Mouse (Mus musculus) testis, adult 2 months (tissue): Measurements from ENCODE around the gene 6030468B19Rik.

ENCODE experiments used
- CTCF ChIP-seq: fragments of 200-500 bp; IDR thresholded peaks from 2 replicates; pipeline ENCODE4 v1.5.1; 2012; ENCODE audit warnings: low read depth, mild to moderate bottlenecking, inconsistent platforms, low read length, moderate library complexity; ENCODE audit not compliant: control insufficient read depth, insufficient read depth, insufficient replicate concordance
- POLR2A ChIP-seq: fragments of 200-500 bp; IDR thresholded peaks from 2 replicates; pipeline ENCODE4 v1.6.1; 2012; ENCODE audit warnings: low read depth, mild to moderate bottlenecking, inconsistent platforms, low read length, moderate library complexity; ENCODE audit not compliant: control insufficient read depth

DNA sequence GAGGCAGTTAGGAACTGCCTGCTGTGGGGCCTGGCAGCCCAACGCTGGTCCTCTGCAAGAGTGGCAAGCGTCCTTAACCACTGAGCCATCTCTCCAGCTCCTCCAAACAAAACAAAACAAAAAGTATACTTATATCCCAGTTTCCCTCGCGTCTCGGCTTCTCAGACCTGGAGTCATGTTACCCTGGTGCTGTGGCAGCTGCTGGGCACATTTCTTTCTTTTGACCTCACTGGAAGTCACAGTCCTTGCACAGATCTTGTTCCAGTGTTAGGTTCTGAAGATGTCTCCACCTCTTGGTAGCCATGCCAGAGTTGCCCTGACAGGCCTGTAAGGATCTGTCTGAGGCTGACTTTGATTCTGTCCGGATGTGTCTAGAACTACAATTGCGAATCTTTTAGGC is 4.2 kb downstream of the 6030468B19Rik start:
- TF ChIP-seq POLR2A: no peak
- no peak for TF ChIP-seq CTCF
